Mouse (Mus musculus): ENCODE data around the gene Mlec. TPM values are rescaled to one million over a fixed set of nuclear protein-coding genes. Genes with fewer than 3 reads are reported as not detected.

Mlec gene
- polyA plus RNA-seq, 1 experiment = 39.1 TPM

GRCm38 (mm10) chr5:115129328-115129727 is 28.7 kb downstream of the Mlec start:
- no peaks in the 10 kb centered on the region for H3K27me3 ChIP-seq (ENCODE audit: control insufficient read depth, insufficient read depth, low read length)
- no peak for TF ChIP-seq CTCF (IDR thresholded peaks at IDR 0.05; ENCODE audit: extremely low read depth, insufficient read depth, insufficient read length, insufficient replicate concordance)
- no peak for TF ChIP-seq POLR2A (IDR thresholded peaks at IDR 0.05; ENCODE audit: low read depth, low read length)
- DNase-seq (ENCODE audit: low read depth in 1 of 2, low spot score in 2 of 2) = no peak
- WGBS = 92% methylated on average over 6 of the region's 6 CpGs
- H3K27ac ChIP-seq (ENCODE audit: insufficient read depth, low read length) = no peak overlapping the region
- peaks cover 17% of the 10 kb centered on the region for H3K36me3 ChIP-seq (ENCODE audit: control insufficient read depth, insufficient read depth, low read length)
- H3K4me1 ChIP-seq (ENCODE audit: control insufficient read depth, insufficient read depth, insufficient read length) = peaks cover 17% of the 10 kb centered on the region
- no peak overlapping the region for H3K4me3 ChIP-seq (ENCODE audit: extremely low read depth, insufficient read depth, insufficient read length)

- no peak for DNase-seq (ENCODE audit: low read depth in 1 of 2, low spot score in 2 of 2)
- no peak for TF ChIP-seq POLR2A (IDR thresholded peaks at IDR 0.05; ENCODE audit: low read depth, low read length)
- peaks cover 19% of the 10 kb centered on the region for H3K36me3 ChIP-seq (ENCODE audit: control insufficient read depth, insufficient read depth, low read length)
- no peaks in the 10 kb centered on the region for H3K27me3 ChIP-seq (ENCODE audit: control insufficient read depth, insufficient read depth, low read length)
- peaks cover 5% of the 10 kb centered on the region; the same call in 1 of the 2 replicates for H3K4me1 ChIP-seq (ENCODE audit: control insufficient read depth, insufficient read depth, insufficient read length)
- H3K4me3 ChIP-seq (ENCODE audit: extremely low read depth, insufficient read depth, insufficient read length) = no peak overlapping the region
- WGBS = 93% methylated on average over 22 of the region's 22 CpGs
- H3K27ac ChIP-seq (ENCODE audit: insufficient read depth, low read length) = no peak overlapping the region
These were observed 30.4 kb downstream of the Mlec start for GRCm38 (mm10) chr5:115127421-115128179.

DNA sequence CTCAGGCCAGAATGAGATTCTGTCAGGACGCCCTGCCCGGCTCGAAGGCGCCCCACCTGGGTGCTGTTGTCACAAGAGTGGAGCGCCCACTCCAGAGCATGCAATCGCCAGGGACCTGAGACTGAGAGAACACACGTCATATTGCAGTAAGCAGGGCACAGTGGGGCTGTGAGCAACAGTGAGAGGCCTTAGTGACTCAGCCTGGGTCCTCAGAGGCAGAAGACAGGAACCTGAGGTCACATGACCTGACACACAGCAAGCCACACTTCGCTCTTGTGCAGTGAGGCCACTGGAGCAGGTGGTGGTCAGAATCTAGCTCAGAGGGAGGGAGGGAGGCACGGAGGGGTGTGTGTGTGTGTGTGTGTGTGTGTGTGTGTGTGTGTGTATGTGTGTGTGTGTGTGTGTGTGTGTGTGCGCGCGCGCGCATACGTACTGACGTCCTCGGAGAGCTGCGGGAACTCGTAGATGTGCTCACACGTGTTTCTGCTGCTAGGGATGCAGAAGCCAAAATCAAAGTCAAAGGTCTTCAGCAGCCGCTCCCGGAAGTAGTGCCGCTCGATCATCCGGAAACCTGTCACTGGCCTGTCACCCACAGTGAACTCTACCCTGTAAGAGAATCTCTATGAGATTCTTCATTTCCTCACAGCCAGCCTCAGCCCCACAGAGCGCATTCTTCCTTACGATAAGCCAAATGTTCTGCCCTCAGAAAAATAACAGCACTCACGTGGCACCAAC is 31.2 kb downstream of the Mlec start:
- WGBS = 82% methylated on average over 28 of the region's 28 CpGs
- TF ChIP-seq POLR2A (IDR thresholded peaks at IDR 0.05; ENCODE audit: low read depth, low read length) (no peak), CTCF (IDR thresholded peaks at IDR 0.05; ENCODE audit: extremely low read depth, insufficient read depth, insufficient read length, insufficient replicate concordance) (no peak)
- DNase-seq (ENCODE audit: low read depth in 1 of 2, low spot score in 2 of 2) = no peak
- H3K36me3 ChIP-seq (ENCODE audit: control insufficient read depth, insufficient read depth, low read length) = peaks cover 19% of the 10 kb centered on the region
- peaks cover 4% of the 10 kb centered on the region; the same call in 1 of the 2 replicates for H3K4me1 ChIP-seq (ENCODE audit: control insufficient read depth, insufficient read depth, insufficient read length)
- H3K27ac ChIP-seq (ENCODE audit: insufficient read depth, low read length) = no peak overlapping the region
- no peaks in the 10 kb centered on the region for H3K27me3 ChIP-seq (ENCODE audit: control insufficient read depth, insufficient read depth, low read length)
- no peak overlapping the region for H3K4me3 ChIP-seq (ENCODE audit: extremely low read depth, insufficient read depth, insufficient read length)

DNA sequence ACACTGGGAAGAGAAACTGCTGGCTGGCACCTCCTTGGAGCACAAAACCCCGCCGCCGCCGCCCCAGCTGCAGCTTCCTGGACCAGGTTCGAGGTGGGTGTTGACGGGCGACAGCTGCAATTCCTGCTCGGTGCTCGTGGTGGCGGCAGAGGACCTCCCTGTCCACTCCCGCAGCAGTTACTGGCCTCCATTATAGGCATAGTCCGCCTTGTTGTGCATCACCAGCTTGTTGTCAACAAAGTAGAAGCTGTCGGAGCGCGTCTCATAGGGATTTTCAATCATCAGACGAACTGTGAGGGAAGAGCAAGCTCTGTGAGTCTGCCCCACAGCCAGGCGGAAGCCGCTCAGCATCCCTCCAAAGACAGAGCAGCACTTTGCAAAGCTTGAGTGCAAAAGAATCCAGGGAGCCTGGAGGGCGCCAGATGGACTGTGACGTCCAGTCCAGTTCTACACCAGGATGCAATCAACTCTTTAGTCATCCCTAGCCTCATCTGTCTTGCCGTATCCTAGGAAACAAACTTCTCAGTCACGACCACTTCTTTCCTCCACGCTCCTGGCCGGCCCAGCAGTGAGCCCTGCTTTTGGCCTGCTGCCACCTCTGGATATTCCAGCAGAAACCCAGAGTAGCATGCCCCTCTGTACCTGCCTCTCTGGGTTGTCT is 32.6 kb downstream of the Mlec start:
- Histone ChIP-seq H3K4me3 (ENCODE audit: extremely low read depth, insufficient read depth, insufficient read length) (no peak overlapping the region), H3K27me3 (ENCODE audit: control insufficient read depth, insufficient read depth, low read length) (no peaks in the 10 kb centered on the region), H3K27ac (ENCODE audit: insufficient read depth, low read length) (no peak overlapping the region), H3K4me1 (ENCODE audit: control insufficient read depth, insufficient read depth, insufficient read length) (peaks cover 4% of the 10 kb centered on the region; the same call in 1 of the 2 replicates), H3K36me3 (ENCODE audit: control insufficient read depth, insufficient read depth, low read length) (peaks cover 19% of the 10 kb centered on the region)
- 36% methylated on average over 24 of the region's 24 CpGs for WGBS
- peak in 1 of 2 experiments; percentile 82 for DNase-seq (ENCODE audit: low read depth in 1 of 2, low spot score in 2 of 2)
- TF ChIP-seq CTCF (IDR thresholded peaks at IDR 0.05; ENCODE audit: extremely low read depth, insufficient read depth, insufficient read length, insufficient replicate concordance) = peak; percentile 99
- no peak for TF ChIP-seq POLR2A (IDR thresholded peaks at IDR 0.05; ENCODE audit: low read depth, low read length)

- Histone ChIP-seq H3K4me1 (ENCODE audit: control insufficient read depth, insufficient read depth, insufficient read length) (peaks cover 4% of the 10 kb centered on the region; the same call in 1 of the 2 replicates), H3K27me3 (ENCODE audit: control insufficient read depth, insufficient read depth, low read length) (no peaks in the 10 kb centered on the region), H3K27ac (ENCODE audit: insufficient read depth, low read length) (no peak overlapping the region), H3K36me3 (ENCODE audit: control insufficient read depth, insufficient read depth, low read length) (peaks cover 17% of the 10 kb centered on the region), H3K4me3 (ENCODE audit: extremely low read depth, insufficient read depth, insufficient read length) (no peak overlapping the region)
- 95% methylated on average over 6 of the region's 6 CpGs for WGBS
- TF ChIP-seq POLR2A (IDR thresholded peaks at IDR 0.05; ENCODE audit: low read depth, low read length) (no peak), CTCF (IDR thresholded peaks at IDR 0.05; ENCODE audit: extremely low read depth, insufficient read depth, insufficient read length, insufficient replicate concordance) (no peak)
- DNase-seq (ENCODE audit: low read depth in 1 of 2, low spot score in 2 of 2) = no peak
These were observed 33.3 kb downstream of the Mlec start for GRCm38 (mm10) chr5:115124690-115125089.

- Histone ChIP-seq H3K4me3 (ENCODE audit: extremely low read depth, insufficient read depth, insufficient read length) (no peak overlapping the region), H3K4me1 (ENCODE audit: control insufficient read depth, insufficient read depth, insufficient read length) (no peaks in the 10 kb centered on the region; the same call in none of the 2 replicates), H3K27me3 (ENCODE audit: control insufficient read depth, insufficient read depth, low read length) (no peaks in the 10 kb centered on the region), H3K27ac (ENCODE audit: insufficient read depth, low read length) (no peak overlapping the region), H3K36me3 (ENCODE audit: control insufficient read depth, insufficient read depth, low read length) (peaks cover 2% of the 10 kb centered on the region; the same call in 1 of the 2 replicates)
- TF ChIP-seq CTCF (IDR thresholded peaks at IDR 0.05; ENCODE audit: extremely low read depth, insufficient read depth, insufficient read length, insufficient replicate concordance) (no peak), POLR2A (IDR thresholded peaks at IDR 0.05; ENCODE audit: low read depth, low read length) (no peak)
- DNase-seq (ENCODE audit: low read depth in 1 of 2, low spot score in 2 of 2) = no peak
- 90% methylated on average over 5 of the region's 5 CpGs for WGBS
These were observed 37.0 kb downstream of the Mlec start for GRCm38 (mm10) chr5:115120978-115121377.
